Mouse (Mus musculus) liver, embryonic 16.5 days (tissue): ENCODE measurements around the gene Nkx2-3. TPM values are rescaled to one million over a fixed set of nuclear protein-coding genes. Genes with fewer than 3 reads are reported as not detected.
A peak's percentile ranks its signal among the peaks of the same experiment; 100 is the strongest.

ENCODE experiments used
- ATAC-seq: fragments of 200-750 bp; cut with Nextera tagmentation; 2 replicates; pipeline ENCODE4 v1.8.0; 2017; ENCODE audit warnings: low read depth, mild to moderate bottlenecking, moderate number of reproducible peaks, moderate library complexity
- H3K27ac ChIP-seq: fragments of 300-500 bp; sonication (generic); 2 replicates; pipeline ENCODE4 v1.5.1; 2014; ENCODE audit warnings: mild to moderate bottlenecking, low read length
- H3K27me3 ChIP-seq: fragments of 300-500 bp; sonication (generic); 2 replicates; pipeline ENCODE4 v1.6.1; 2014; ENCODE audit warnings: low read depth, low read length, mixed read lengths; ENCODE audit not compliant: control insufficient read depth, insufficient read depth
- H3K36me3 ChIP-seq: fragments of 300-500 bp; sonication (generic); 2 replicates; pipeline ENCODE4 v1.6.1; 2014; ENCODE audit warnings: mild to moderate bottlenecking; ENCODE audit not compliant: control insufficient read depth, insufficient read depth
- H3K4me1 ChIP-seq: fragments of 300-500 bp; sonication (generic); 2 replicates; pipeline ENCODE4 v1.6.1; 2014; ENCODE audit warnings: low read depth, low read length, mixed read lengths; ENCODE audit not compliant: control insufficient read depth
- H3K4me2 ChIP-seq: fragments of 300-500 bp; sonication (generic); 2 replicates; pipeline ENCODE4 v1.6.1; 2014; ENCODE audit warnings: low read depth, low read length, mixed read lengths
- H3K4me3 ChIP-seq: fragments of 300-500 bp; sonication (generic); 2 replicates; pipeline ENCODE4 v1.5.1; 2014; ENCODE audit warnings: low read depth, mild to moderate bottlenecking, low read length
- H3K9ac ChIP-seq: fragments of 300-500 bp; sonication (generic); 2 replicates; pipeline ENCODE4 v1.6.1; 2014; ENCODE audit warnings: low read depth, low read length
- H3K9me3 ChIP-seq: fragments of 300-500 bp; sonication (generic); replicated peaks from 2 replicates; pipeline ENCODE4 v1.6.1; 2016; ENCODE audit warnings: low read length; ENCODE audit not compliant: control insufficient read depth
- WGBS: fragments of 180-500 bp; shearing (Covaris S2); extraction: QIAGEN DNeasy Blood & Tissue Kit; methylation state at CpG from one replicate; pipeline ENCODE4 v1.1.7; 2014; ENCODE audit not compliant: insufficient replicate concordance; 5-methylcytosine and 5-hydroxymethylcytosine counted together
- polyA plus RNA-seq: library from polyadenylated mRNA; unstranded; fragments of >200 nt; fragmentation: Nextera tagmentation; extraction: Ambion mirVana; gene quantifications from 2 replicates; pipeline ENCODE4 v1.2.1, GENCODE M21; 2015

The Nkx2-3 gene
- polyA plus RNA-seq, 1 experiment from 2014 or later, result 0.32 TPM

DNA sequence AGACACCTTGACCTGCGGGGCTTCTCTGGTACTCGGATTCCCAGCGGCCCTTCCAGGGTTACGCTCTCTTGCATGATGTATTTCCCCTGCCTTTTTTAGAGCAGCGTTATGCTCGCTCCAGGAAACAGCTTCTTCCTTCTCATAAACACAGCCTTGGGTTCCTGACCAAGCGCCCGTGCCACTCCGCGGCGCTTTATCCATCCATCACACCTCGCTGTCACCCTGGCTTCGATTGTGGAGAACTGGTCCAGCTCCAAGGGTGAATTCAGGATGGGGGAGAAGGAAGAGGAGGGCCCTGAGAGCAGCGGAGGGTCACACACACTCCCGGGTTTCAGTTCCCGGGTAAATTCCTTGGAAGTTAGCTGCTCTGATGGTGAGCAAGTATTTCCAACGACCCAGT is 28.5 kb upstream of the Nkx2-3 start:
- Histone ChIP-seq H3K9ac (no peak overlapping the region), H3K9me3 (no peaks in the 10 kb centered on the region), H3K4me3 (no peak overlapping the region), H3K4me2 (no peak overlapping the region), H3K36me3 (no peaks in the 10 kb centered on the region), H3K4me1 (no peaks in the 10 kb centered on the region), H3K27me3 (peaks cover 46% of the 10 kb centered on the region), H3K27ac (no peak overlapping the region)
- 4% methylated on average over 17 of the region's 17 CpGs for WGBS
- ATAC-seq, result no peak

DNA sequence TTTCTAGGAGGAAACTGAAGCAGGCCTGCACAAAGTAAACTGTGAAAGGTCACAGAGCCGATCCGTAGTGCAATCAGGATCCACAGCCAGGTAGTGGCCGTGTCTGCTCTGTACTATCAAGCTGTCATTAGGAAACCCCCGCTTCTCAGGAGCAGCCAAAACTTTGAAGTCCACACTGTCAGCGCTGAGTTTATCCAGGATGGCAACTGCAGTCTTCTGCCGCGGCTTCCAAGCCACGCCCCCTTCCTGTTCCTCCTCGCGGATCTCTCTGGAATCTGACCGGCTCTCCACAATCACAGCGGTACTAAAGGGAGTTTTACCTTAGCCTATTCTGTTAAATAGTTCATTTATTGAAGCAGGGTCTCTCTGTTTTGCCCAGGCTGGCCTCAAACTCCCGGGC is 27.3 kb upstream of the Nkx2-3 start:
- Histone ChIP-seq H3K4me3 (no peak overlapping the region), H3K27ac (no peak overlapping the region), H3K9me3 (no peaks in the 10 kb centered on the region), H3K9ac (no peak overlapping the region), H3K27me3 (peaks cover 46% of the 10 kb centered on the region), H3K4me2 (peak overlapping the region; percentile 19; the same call in 1 of the 2 replicates), H3K36me3 (no peaks in the 10 kb centered on the region), H3K4me1 (no peaks in the 10 kb centered on the region)
- no peak for ATAC-seq
- WGBS, result 4% methylated on average over 13 of the region's 13 CpGs

DNA sequence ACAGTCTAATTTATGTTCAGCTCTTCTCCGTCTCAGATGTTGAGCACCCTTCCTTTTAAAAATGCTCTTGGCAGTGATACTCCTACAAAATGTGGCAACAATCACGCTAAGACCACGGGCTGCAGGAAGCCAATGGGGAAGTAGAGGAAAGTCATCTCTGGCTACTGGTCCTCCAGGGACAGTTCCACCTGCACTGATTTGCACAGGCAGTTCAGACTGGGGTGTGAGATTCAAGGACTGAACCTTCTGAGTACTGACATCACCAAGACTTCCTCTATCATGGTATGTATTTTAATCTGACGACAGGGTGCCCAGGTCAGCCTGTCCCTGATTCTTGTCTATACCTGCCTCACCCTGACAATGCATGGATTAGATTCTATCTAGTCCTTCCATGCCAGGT is 20.1 kb upstream of the Nkx2-3 start:
- Histone ChIP-seq H3K27ac (no peak overlapping the region), H3K4me1 (no peaks in the 10 kb centered on the region), H3K4me2 (no peak overlapping the region), H3K36me3 (no peaks in the 10 kb centered on the region), H3K9me3 (no peaks in the 10 kb centered on the region), H3K4me3 (no peak overlapping the region), H3K27me3 (peaks cover 34% of the 10 kb centered on the region), H3K9ac (no peak overlapping the region)
- no peak for ATAC-seq
- 36% methylated on average over 4 of the region's 4 CpGs for WGBS

DNA sequence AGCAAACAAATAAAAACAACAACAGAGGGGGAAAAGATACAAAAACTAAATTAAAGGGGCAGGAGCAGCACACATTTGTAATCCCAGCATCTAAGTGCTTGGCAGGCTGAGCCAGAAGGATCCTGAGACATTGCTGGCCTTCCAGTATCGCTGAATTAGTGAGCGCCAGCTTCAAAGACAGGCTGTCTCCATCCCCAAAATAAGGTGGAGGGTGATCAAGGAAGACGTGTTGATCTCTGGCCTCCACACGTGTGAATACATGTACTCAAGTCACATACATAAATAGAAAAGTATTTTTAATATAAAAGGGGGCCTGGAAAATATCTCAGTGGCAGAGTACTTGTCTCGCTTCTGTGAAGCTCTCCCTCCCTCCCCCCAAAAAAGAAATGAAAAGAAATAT is 15.1 kb upstream of the Nkx2-3 start:
- H3K36me3 ChIP-seq, result no peaks in the 10 kb centered on the region
- no peaks in the 10 kb centered on the region for H3K4me1 ChIP-seq
- no peaks in the 10 kb centered on the region for H3K9me3 ChIP-seq
- no peak overlapping the region for H3K9ac ChIP-seq
- peaks cover 73% of the 10 kb centered on the region for H3K27me3 ChIP-seq
- 61% methylated on average over 5 of the region's 5 CpGs for WGBS
- ATAC-seq, result no peak
- H3K4me3 ChIP-seq, result no peak overlapping the region
- no peak overlapping the region for H3K27ac ChIP-seq
- no peak overlapping the region for H3K4me2 ChIP-seq

DNA sequence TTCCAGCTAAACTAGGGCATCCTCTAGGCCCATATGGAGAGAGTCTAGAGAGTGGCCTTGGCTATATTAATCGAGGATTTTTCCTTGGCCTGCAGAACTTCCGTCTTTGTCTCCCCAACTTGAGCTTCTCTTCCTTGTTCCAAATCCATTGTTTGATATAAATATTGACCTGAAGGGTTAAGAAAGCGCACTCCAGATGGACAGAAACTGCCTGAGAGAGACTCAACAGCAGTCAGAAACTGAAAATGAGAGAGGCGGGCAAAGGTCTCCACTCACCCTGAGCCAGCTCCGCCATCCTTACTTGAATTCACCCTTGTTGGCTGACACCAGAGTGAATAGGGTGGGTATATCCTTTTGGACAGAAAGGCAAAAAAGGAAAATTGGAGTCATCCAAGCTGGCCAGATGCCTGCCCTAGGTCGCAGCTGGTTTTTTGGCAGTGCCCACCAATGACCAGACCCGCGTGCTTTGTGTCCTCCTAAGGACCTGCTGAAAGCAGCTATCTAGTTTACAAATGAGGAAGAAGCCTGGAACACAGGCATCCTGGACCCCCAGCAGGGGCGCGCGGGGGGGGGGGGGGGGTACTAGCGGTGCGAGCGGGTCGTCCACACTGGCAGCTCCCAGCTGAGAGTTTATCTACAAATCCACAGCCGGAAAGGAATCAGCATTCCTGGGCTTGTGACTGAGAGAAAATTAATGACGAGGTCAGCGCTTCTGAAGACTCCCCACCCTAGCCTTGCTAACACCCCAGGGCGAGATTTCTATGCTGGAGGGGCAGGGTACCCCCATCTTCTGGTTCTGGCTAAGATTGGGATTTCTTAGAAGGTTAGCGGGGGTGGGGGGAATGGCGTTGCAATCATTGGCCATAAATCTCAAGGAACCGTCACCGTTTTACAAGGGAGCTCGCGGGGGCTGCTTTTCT is 13.1 kb upstream of the Nkx2-3 start:
- Histone ChIP-seq H3K4me3 (no peak overlapping the region), H3K4me2 (no peak overlapping the region), H3K27me3 (peaks cover 79% of the 10 kb centered on the region), H3K4me1 (no peaks in the 10 kb centered on the region), H3K36me3 (no peaks in the 10 kb centered on the region), H3K9ac (no peak overlapping the region), H3K27ac (no peak overlapping the region), H3K9me3 (no peaks in the 10 kb centered on the region)
- no peak for ATAC-seq
- WGBS, result 11% methylated on average over 22 of the region's 25 CpGs

DNA sequence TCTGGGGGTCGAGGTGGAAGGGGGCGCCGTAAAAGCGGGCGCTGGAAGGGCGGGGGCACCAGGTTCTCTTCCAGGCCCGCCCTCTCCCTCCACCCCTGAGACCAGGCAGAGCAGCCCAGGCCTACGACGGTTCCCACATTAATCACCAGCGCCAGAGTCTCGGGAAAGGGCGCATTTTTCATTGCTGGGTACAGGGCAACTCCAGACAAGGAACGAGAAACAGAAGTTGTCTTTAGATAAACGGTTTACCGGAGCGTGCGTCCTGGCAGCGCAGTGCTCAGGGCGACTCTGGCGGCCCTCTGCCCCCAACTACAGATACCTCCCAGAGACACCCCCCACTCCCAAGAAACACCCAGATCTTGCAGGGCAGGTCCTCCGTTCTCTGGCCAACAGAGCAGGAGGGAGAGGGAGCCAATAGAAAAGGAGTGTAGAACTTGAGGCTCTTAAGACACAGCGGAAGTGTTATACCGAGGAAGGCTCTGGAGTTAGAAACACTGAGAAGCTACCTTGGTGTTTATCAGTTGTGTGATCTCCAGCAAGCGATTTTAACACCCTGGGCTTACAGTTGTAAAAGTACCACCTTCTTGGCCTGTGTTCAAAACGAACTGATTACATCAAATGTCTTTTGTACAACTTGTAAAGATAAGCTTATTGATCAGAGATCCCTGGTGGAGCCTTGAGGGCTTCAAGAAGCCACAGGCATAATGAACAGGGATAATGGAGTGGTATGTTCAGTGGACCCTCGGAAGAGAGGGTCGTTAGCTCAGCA is 12.2 kb upstream of the Nkx2-3 start:
- no peak overlapping the region for H3K9ac ChIP-seq
- ATAC-seq, result peak; percentile 27; the same call in 1 of the 2 replicates
- H3K36me3 ChIP-seq, result no peaks in the 10 kb centered on the region
- H3K27me3 ChIP-seq, result peaks cover 84% of the 10 kb centered on the region
- H3K27ac ChIP-seq, result no peak overlapping the region
- no peaks in the 10 kb centered on the region for H3K4me1 ChIP-seq
- no peak overlapping the region for H3K4me3 ChIP-seq
- under 1% methylated on average over 27 of the region's 27 CpGs for WGBS
- no peak overlapping the region for H3K4me2 ChIP-seq
- H3K9me3 ChIP-seq, result no peaks in the 10 kb centered on the region

DNA sequence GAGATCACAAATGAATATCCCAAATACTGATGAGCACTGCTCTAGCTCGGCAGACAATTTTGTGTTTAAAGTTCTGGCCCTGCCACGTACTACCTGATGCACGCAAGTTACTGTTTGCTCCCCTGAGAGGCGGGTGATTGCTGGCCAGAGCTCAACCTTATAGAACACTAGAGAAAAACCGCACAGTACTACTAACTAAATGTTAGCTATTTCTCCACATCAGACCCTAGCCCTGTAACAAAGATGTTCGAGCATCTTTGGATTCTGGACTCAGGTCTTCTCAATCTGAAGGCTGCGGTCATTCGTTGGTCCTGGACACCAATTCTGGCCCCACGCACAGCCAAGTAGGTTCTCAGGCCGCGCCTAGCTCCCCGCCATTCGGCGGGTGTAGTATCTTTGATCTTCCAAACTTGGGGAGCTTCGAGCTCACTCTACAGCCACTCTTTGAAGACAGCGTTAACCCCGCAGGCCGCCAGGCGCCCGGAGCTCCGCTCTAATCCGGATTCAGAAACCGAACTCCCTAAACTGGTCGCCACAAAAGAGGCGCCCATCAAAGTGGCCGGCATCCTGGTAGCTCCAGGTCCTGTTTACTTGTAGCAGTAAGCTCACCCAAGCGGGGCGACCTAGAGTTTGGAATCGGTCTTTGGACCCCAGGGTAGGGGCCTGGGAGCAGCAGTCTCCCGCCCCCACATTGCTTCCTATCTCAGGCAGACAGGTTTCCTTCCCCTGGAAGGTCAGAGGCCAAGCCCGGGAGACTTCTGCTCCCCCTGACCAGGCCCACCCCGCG is 11.4 kb upstream of the Nkx2-3 start:
- no peaks in the 10 kb centered on the region for H3K9me3 ChIP-seq
- H3K9ac ChIP-seq, result no peak overlapping the region
- no peak overlapping the region for H3K4me3 ChIP-seq
- H3K27ac ChIP-seq, result no peak overlapping the region
- no peak for ATAC-seq
- H3K4me2 ChIP-seq, result no peak overlapping the region
- 7% methylated on average over 33 of the region's 33 CpGs for whole genome bisulfite sequencing
- peaks cover 91% of the 10 kb centered on the region for H3K27me3 ChIP-seq
- H3K36me3 ChIP-seq, result no peaks in the 10 kb centered on the region
- H3K4me1 ChIP-seq, result no peaks in the 10 kb centered on the region

DNA sequence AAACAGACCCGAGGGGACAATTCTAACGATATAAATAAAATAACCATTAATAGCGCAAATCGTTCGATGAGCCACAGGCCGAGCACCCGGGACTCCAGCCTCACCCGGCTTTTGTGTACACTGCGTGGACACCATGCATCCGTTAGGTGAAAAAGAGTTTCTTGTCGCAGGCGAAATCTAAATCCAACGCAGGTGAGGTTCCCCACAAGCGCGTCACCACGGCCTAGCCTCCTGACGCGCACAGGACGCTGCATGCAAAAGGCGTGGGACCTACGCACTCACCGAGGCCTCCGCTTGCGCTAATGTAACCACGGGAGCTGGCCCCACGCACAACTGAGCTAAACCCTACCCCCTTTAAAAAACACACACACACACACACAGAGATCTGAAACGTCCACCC is 10.7 kb upstream of the Nkx2-3 start:
- Histone ChIP-seq H3K4me3 (no peak overlapping the region), H3K36me3 (no peaks in the 10 kb centered on the region), H3K27ac (no peak overlapping the region), H3K4me1 (no peaks in the 10 kb centered on the region), H3K9me3 (no peaks in the 10 kb centered on the region), H3K27me3 (peaks cover 93% of the 10 kb centered on the region), H3K4me2 (no peak overlapping the region), H3K9ac (no peak overlapping the region)
- ATAC-seq, result no peak
- whole genome bisulfite sequencing, result 14% methylated on average over 27 of the region's 27 CpGs
